Mouse (Mus musculus) adipocyte (in vitro differentiated cells): ENCODE data around the gene Adamts9.
A peak's percentile ranks its signal among the peaks of the same experiment; 100 is the strongest.

Source experiments
- DNase-seq: peaks from one replicate; pipeline ENCODE4 v3.0.0-alpha.2; 2016; ENCODE audit warnings: low spot score

The Adamts9 gene

GRCm38 (mm10) chr6:92804254-92804971 lies 138.9 kb downstream of the Adamts9 start:
- DNase-seq: no peak

- DNase-seq: peak; percentile 76
Observed at GRCm38 (mm10) chr6:92803213-92803612, 140.1 kb downstream of the Adamts9 start.

GRCm38 (mm10) chr6:92802421-92802820 lies 140.9 kb downstream of the Adamts9 start:
- no peak for DNase-seq

GRCm38 (mm10) chr6:92801462-92801861 lies 141.8 kb downstream of the Adamts9 start:
- no peak for DNase-seq

- DNase-seq: no peak
Observed at GRCm38 (mm10) chr6:92793804-92794203, 149.5 kb downstream of the Adamts9 start.

GRCm38 (mm10) chr6:92787376-92787712 lies 155.9 kb downstream of the Adamts9 start:
- peak; percentile 90 for DNase-seq

- DNase-seq: no peak
Observed at GRCm38 (mm10) chr6:92786701-92787375, 156.5 kb downstream of the Adamts9 start.

- peak; percentile 76 for DNase-seq
Observed at GRCm38 (mm10) chr6:92784782-92785181, 158.5 kb downstream of the Adamts9 start.

GRCm38 (mm10) chr6:92781446-92781845 lies 161.8 kb downstream of the Adamts9 start:
- no peak for DNase-seq

GRCm38 (mm10) chr6:92779935-92780205 lies 163.4 kb downstream of the Adamts9 start:
- peak; percentile 57 for DNase-seq

GRCm38 (mm10) chr6:92779140-92779934 lies 164.0 kb downstream of the Adamts9 start:
- DNase-seq: no peak

GRCm38 (mm10) chr6:92776356-92776755 lies 166.9 kb downstream of the Adamts9 start:
- DNase-seq: peak; percentile 82

- DNase-seq: no peak
Observed at GRCm38 (mm10) chr6:92762372-92762771, 180.9 kb downstream of the Adamts9 start.

GRCm38 (mm10) chr6:92759616-92760015 lies 183.7 kb downstream of the Adamts9 start:
- DNase-seq: no peak

- no peak for DNase-seq
Observed at GRCm38 (mm10) chr6:92755826-92756225, 187.5 kb downstream of the Adamts9 start.

- DNase-seq: no peak
Observed at GRCm38 (mm10) chr6:92752737-92753136, 190.6 kb downstream of the Adamts9 start.

GRCm38 (mm10) chr6:92749420-92749819 lies 193.9 kb downstream of the Adamts9 start:
- peak; percentile 56 for DNase-seq

GRCm38 (mm10) chr6:92743605-92744004 lies 199.7 kb downstream of the Adamts9 start:
- peak; percentile 47 for DNase-seq

GRCm38 (mm10) chr6:92737116-92737515 lies 206.2 kb downstream of the Adamts9 start:
- DNase-seq: no peak

GRCm38 (mm10) chr6:92733651-92734050 lies 209.6 kb downstream of the Adamts9 start:
- no peak for DNase-seq

GRCm38 (mm10) chr6:92728514-92728913 lies 214.8 kb downstream of the Adamts9 start:
- DNase-seq: peak; percentile 9

GRCm38 (mm10) chr6:92728084-92728483 lies 215.2 kb downstream of the Adamts9 start:
- DNase-seq: peak; percentile 84

- DNase-seq: no peak
Observed at GRCm38 (mm10) chr6:92727351-92727986, 215.8 kb downstream of the Adamts9 start.
